Mouse (Mus musculus) liver, embryonic 16.5 days (tissue): ENCODE measurements around the gene Doc2b. TPM values are rescaled to one million over a fixed set of nuclear protein-coding genes. Genes with fewer than 3 reads are reported as not detected.

Experiments used
- ATAC-seq: fragments of 200-750 bp; cut with Nextera tagmentation; 2 replicates; pipeline ENCODE4 v1.8.0; 2017; ENCODE audit warnings: low read depth, mild to moderate bottlenecking, moderate number of reproducible peaks, moderate library complexity
- H3K27ac ChIP-seq: fragments of 300-500 bp; sonication (generic); 2 replicates; pipeline ENCODE4 v1.5.1; 2014; ENCODE audit warnings: mild to moderate bottlenecking, low read length
- H3K27me3 ChIP-seq: fragments of 300-500 bp; sonication (generic); 2 replicates; pipeline ENCODE4 v1.6.1; 2014; ENCODE audit warnings: low read depth, low read length, mixed read lengths; ENCODE audit not compliant: control insufficient read depth, insufficient read depth
- H3K36me3 ChIP-seq: fragments of 300-500 bp; sonication (generic); 2 replicates; pipeline ENCODE4 v1.6.1; 2014; ENCODE audit warnings: mild to moderate bottlenecking; ENCODE audit not compliant: control insufficient read depth, insufficient read depth
- H3K4me1 ChIP-seq: fragments of 300-500 bp; sonication (generic); 2 replicates; pipeline ENCODE4 v1.6.1; 2014; ENCODE audit warnings: low read depth, low read length, mixed read lengths; ENCODE audit not compliant: control insufficient read depth
- H3K4me2 ChIP-seq: fragments of 300-500 bp; sonication (generic); 2 replicates; pipeline ENCODE4 v1.6.1; 2014; ENCODE audit warnings: low read depth, low read length, mixed read lengths
- H3K4me3 ChIP-seq: fragments of 300-500 bp; sonication (generic); 2 replicates; pipeline ENCODE4 v1.5.1; 2014; ENCODE audit warnings: low read depth, mild to moderate bottlenecking, low read length
- H3K9ac ChIP-seq: fragments of 300-500 bp; sonication (generic); 2 replicates; pipeline ENCODE4 v1.6.1; 2014; ENCODE audit warnings: low read depth, low read length
- H3K9me3 ChIP-seq: fragments of 300-500 bp; sonication (generic); replicated peaks from 2 replicates; pipeline ENCODE4 v1.6.1; 2016; ENCODE audit warnings: low read length; ENCODE audit not compliant: control insufficient read depth
- WGBS: fragments of 180-500 bp; shearing (Covaris S2); extraction: QIAGEN DNeasy Blood & Tissue Kit; methylation state at CpG from one replicate; pipeline ENCODE4 v1.1.7; 2014; ENCODE audit not compliant: insufficient replicate concordance; 5-methylcytosine and 5-hydroxymethylcytosine counted together
- polyA plus RNA-seq: library from polyadenylated mRNA; unstranded; fragments of >200 nt; fragmentation: Nextera tagmentation; extraction: Ambion mirVana; gene quantifications from 2 replicates; pipeline ENCODE4 v1.2.1, GENCODE M21; 2015

Doc2b gene
- polyA plus RNA-seq, 1 experiment from 2014 or later: 0.04 TPM

DNA sequence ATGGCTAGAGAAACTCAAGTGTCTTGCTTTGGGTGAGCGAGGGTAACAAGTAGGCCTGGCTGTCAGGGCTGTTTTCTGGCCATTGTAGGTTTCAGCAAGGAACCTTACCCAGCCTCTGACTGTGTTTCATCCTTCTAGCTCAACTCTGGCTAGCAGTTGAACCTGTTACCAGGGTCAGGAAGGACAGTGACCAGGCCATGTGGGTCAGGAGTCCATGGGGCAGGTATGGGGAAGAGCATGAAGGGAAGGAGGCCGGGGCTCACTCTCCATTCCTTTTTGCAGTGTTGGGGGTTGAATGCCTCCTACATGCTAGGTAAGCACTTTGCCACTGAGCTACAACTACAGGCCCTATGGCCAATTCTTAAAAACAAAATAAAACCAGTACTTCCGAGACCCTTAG, 34.5 kb upstream of the Doc2b start:
- Histone ChIP-seq H3K36me3 (no peaks in the 10 kb centered on the region), H3K9ac (no peak overlapping the region), H3K4me1 (no peaks in the 10 kb centered on the region), H3K27ac (no peak overlapping the region), H3K4me3 (no peak overlapping the region), H3K9me3 (no peaks in the 10 kb centered on the region), H3K4me2 (no peak overlapping the region), H3K27me3 (no peaks in the 10 kb centered on the region)
- 55% methylated on average over 3 of the region's 3 CpGs for WGBS
- no peak for ATAC-seq

DNA sequence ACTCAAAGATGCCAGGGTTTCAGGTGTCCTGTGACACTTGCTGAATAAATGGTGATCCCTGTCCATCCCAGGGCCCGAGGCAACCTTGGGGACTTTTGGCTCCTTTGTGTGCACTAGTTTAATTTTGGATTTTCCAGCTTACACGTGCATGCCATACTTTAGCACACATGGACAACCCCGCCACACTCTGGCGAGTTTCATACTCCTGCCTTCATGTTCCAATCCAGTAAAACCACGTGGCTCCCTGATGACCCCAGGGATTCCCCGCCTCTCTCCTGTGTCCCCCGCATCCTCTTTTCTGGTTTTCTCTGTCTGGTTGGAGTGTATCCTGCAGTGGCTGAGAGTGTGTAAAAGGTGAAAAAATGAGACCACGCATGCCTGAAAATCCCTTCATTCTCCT, 31.6 kb upstream of the Doc2b start:
- Histone ChIP-seq H3K9me3 (no peaks in the 10 kb centered on the region), H3K27ac (no peak overlapping the region), H3K4me3 (no peak overlapping the region), H3K9ac (no peak overlapping the region), H3K4me2 (no peak overlapping the region), H3K4me1 (no peaks in the 10 kb centered on the region), H3K27me3 (no peaks in the 10 kb centered on the region), H3K36me3 (no peaks in the 10 kb centered on the region)
- ATAC-seq: no peak
- WGBS: 60% methylated on average over 8 of the region's 8 CpGs

DNA sequence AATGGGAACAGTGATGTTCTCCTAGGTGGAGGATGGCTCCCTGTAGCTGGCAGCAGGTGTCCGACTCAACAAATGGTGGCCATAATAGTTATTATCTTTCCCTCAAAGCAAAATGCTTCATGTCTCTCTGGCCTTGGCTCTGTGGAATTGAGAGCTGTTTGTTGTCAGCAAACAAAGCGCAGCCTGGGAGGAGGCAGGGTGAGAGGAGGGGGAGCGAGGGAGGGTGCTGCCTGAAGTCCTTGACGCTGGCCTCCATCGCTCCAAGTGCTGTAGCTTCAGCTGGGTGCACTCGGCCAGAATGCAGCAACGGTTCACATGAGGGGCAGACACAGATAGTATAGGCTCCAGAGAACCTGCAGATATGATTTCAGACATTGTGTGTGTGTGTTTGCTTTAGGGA, 27.7 kb upstream of the Doc2b start:
- H3K4me1 ChIP-seq: no peaks in the 10 kb centered on the region
- no peaks in the 10 kb centered on the region for H3K27me3 ChIP-seq
- H3K36me3 ChIP-seq: no peaks in the 10 kb centered on the region
- H3K4me2 ChIP-seq: no peak overlapping the region
- H3K9me3 ChIP-seq: no peaks in the 10 kb centered on the region
- no peak for ATAC-seq
- H3K27ac ChIP-seq: no peak overlapping the region
- no peak overlapping the region for H3K9ac ChIP-seq
- no peak overlapping the region for H3K4me3 ChIP-seq
- 47% methylated on average over 7 of the region's 7 CpGs for WGBS

DNA sequence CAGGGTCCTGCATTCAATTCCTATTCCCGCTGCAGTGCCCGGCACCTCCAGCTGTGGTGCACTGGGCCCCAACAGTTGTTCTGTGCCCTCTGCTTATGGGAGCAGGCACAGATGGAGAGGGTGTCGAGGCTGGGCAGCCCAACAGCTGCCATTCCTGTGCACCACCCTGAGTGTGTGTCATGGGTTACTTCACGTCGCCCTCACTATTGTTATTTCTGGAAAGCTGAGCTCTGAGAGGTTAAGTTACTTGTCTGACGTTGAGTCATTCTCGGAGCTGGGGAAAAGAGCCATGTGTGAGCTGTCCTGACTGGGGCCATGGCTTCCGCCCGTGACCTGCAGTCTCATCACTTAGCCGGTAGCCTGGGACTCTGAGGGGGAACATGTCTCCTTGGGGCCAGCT, 17.2 kb upstream of the Doc2b start:
- H3K9me3 ChIP-seq: no peaks in the 10 kb centered on the region
- H3K27me3 ChIP-seq: no peaks in the 10 kb centered on the region
- no peak overlapping the region for H3K27ac ChIP-seq
- H3K4me3 ChIP-seq: no peak overlapping the region
- no peak overlapping the region for H3K4me2 ChIP-seq
- WGBS: 58% methylated on average over 10 of the region's 10 CpGs
- ATAC-seq: no peak
- no peak overlapping the region for H3K9ac ChIP-seq
- no peaks in the 10 kb centered on the region for H3K4me1 ChIP-seq
- H3K36me3 ChIP-seq: no peaks in the 10 kb centered on the region

DNA sequence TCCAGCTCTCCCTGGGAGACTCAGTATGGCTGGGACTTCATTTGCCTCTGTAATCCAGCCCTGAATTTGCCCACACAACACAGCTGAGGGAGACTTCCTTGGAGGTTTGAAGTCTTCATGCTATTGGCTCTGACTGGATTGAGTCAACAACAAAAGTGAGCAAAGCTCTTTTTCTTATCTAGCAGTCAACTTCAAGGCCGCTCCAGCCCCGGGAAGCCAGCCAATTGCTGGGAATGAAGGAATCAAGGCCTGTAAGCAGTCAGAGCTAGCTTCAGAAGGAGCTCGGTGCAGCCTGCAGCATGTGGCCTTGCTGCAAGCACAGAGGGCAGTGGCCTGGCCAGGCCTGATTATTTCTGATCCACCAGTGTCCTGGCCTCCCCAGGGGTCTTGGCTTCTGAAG, 16.1 kb upstream of the Doc2b start:
- no peak overlapping the region for H3K4me3 ChIP-seq
- ATAC-seq: 0 out of 2 replicates have a peak, but pooled peaks have one; percentile 43
- no peak overlapping the region for H3K9ac ChIP-seq
- H3K9me3 ChIP-seq: no peaks in the 10 kb centered on the region
- H3K27me3 ChIP-seq: no peaks in the 10 kb centered on the region
- H3K4me2 ChIP-seq: no peak overlapping the region
- no peaks in the 10 kb centered on the region for H3K36me3 ChIP-seq
- H3K4me1 ChIP-seq: no peaks in the 10 kb centered on the region
- 38% methylated on average over 3 of the region's 3 CpGs for WGBS
- H3K27ac ChIP-seq: no peak overlapping the region

DNA sequence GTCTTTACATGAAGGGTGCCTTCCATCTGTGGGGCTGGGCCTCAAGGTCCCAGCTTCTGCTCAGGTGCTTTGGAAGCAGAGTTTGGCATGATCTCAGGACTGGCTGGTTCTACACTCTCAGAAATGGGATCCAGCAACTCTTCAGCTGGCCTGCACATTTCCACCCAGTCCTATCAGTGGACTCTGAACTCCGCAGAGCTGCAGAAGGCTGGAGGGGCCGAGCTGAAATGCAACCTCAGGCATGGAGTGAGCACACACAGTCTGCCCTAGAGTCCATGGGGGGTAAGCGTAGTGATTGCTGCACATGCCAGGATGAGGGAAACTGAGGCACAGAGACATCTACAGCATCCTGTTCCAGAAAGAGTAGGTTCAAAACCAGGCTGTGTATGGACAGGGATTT, 14.7 kb upstream of the Doc2b start:
- Histone ChIP-seq H3K9me3 (no peaks in the 10 kb centered on the region), H3K27ac (no peak overlapping the region), H3K4me2 (no peak overlapping the region), H3K9ac (no peak overlapping the region), H3K4me1 (no peaks in the 10 kb centered on the region), H3K27me3 (no peaks in the 10 kb centered on the region), H3K36me3 (no peaks in the 10 kb centered on the region), H3K4me3 (no peak overlapping the region)
- WGBS: 56% methylated on average over 3 of the region's 3 CpGs
- no peak for ATAC-seq

DNA sequence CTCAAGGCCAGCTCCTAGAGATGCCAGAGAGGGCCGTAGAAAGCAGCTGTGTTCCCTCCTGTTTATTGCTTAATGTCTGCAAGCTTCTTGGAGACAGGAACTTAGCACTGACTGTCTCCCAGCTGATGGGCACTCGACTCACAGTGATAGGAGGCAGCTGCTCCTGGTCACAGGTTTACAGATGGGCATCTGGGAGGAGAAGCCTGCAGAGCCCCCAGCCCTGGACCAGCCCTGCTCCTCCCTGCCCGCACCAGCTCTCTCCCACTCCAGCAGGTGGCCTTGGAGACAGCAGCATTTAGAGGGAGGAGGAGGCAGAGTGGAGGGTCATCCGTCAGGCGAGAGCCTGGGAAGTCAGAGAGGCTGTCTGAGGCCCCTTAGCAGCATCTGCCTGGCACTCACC, 11.6 kb upstream of the Doc2b start:
- no peaks in the 10 kb centered on the region for H3K4me1 ChIP-seq
- H3K4me3 ChIP-seq: no peak overlapping the region
- H3K27me3 ChIP-seq: no peaks in the 10 kb centered on the region
- no peak overlapping the region for H3K9ac ChIP-seq
- H3K9me3 ChIP-seq: no peaks in the 10 kb centered on the region
- no peak overlapping the region for H3K27ac ChIP-seq
- H3K4me2 ChIP-seq: no peak overlapping the region
- no peak for ATAC-seq
- WGBS: 46% methylated on average over 5 of the region's 5 CpGs
- no peaks in the 10 kb centered on the region for H3K36me3 ChIP-seq

DNA sequence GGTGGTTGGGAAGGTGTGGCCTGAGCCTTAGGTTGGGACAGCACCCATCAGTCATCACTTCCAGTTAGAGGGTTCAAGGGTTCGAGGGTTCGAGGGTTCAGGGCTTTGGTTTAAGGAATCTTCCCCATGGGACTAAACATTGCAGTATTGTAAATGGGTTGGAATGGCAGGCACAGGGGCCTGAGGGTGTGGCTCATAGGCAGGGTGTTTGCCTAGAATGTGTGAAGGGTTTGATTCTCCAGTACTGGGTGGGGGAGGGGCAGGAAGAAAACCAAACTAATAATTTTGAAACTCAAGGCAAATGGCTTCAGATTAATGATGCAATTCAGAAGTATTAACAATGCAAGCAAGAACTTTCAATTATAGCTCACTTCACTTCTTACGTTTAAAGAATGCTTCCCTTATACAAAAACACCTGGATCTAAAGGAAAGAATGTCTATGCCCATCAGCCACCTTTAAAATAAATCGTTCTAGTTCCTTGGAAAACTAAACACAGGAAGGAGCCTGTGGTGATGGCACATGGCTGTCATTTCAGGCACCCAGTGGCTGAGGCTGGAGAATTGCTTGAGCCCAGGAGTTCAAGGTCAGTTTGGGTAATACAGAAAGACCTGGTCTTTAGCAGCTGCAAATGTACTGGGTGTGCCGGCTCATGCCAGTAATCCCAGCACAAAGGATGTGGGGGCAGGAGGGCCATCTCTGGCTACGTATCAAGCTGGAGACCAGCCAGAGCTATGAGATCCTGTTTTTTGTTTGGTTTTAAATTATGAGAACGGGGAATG, 6.1 kb upstream of the Doc2b start:
- Histone ChIP-seq H3K9me3 (no peaks in the 10 kb centered on the region), H3K27me3 (peaks cover 11% of the 10 kb centered on the region), H3K9ac (no peak overlapping the region), H3K4me2 (no peak overlapping the region), H3K27ac (no peak overlapping the region), H3K36me3 (no peaks in the 10 kb centered on the region), H3K4me3 (no peak overlapping the region), H3K4me1 (no peaks in the 10 kb centered on the region)
- 65% methylated on average over 7 of the region's 7 CpGs for WGBS
- ATAC-seq: no peak

DNA sequence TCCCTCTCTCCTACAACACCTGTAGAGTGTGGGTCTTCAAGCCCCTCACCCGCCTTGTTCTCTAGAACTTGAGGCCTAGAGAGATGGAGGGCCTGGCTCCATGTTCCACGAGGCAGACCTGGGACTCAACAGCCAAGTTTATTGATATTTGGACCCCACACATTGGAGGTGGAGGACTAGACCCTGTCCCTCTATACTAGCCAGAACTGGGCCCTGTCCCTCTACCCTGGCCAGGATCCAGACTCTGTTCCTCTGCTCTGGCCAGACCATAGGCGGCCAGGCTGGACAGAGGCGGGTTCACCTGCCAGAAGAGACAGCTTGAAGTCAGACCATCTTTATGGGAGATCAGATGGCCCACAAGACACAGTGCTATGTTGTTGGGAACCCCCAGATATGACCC, 5.5 kb upstream of the Doc2b start:
- Histone ChIP-seq H3K27ac (no peak overlapping the region), H3K36me3 (no peaks in the 10 kb centered on the region), H3K4me1 (no peaks in the 10 kb centered on the region), H3K9ac (no peak overlapping the region), H3K4me3 (no peak overlapping the region), H3K9me3 (no peaks in the 10 kb centered on the region), H3K27me3 (peaks cover 17% of the 10 kb centered on the region), H3K4me2 (no peak overlapping the region)
- 52% methylated on average over 4 of the region's 4 CpGs for WGBS
- no peak for ATAC-seq
